Mouse (Mus musculus) ovary, postnatal 14 days (tissue): ENCODE measurements around the gene Prss8.
A peak's percentile ranks its signal among the peaks of the same experiment; 100 is the strongest.

Source experiments
- DNase-seq: peaks from one replicate; pipeline ENCODE4 v3.0.0; 2022; ENCODE audit warnings: low spot score

The Prss8 gene

GRCm38 (mm10) chr7:127895442-127895841 lies 34.5 kb downstream of the Prss8 start, which contains the start of the genes Gm21974 and Vkorc1:
Gene Gm21974, minus strand, starts transcription at chr7:127895454.
Gene Vkorc1, minus strand, starts transcription at chr7:127895617.
- peak; percentile 88 for DNase-seq

GRCm38 (mm10) chr7:127894480-127894879 lies 35.4 kb downstream of the Prss8 start:
- DNase-seq, result no peak

GRCm38 (mm10) chr7:127890798-127891197 lies 39.1 kb downstream of the Prss8 start, which contains the start of gene Prss53:
Gene Prss53, minus strand, starts transcription at chr7:127890970.
- no peak for DNase-seq

GRCm38 (mm10) chr7:127888821-127889220 lies 41.1 kb downstream of the Prss8 start:
- no peak for DNase-seq

GRCm38 (mm10) chr7:127887781-127888180 lies 42.1 kb downstream of the Prss8 start:
- DNase-seq, result no peak

GRCm38 (mm10) chr7:127887191-127887590 lies 42.7 kb downstream of the Prss8 start:
- DNase-seq, result no peak

GRCm38 (mm10) chr7:127886551-127886950 lies 43.4 kb downstream of the Prss8 start:
- no peak for DNase-seq

- DNase-seq, result peak; percentile 38
Observed at GRCm38 (mm10) chr7:127885951-127886350, 44.0 kb downstream of the Prss8 start.

- no peak for DNase-seq
Observed at GRCm38 (mm10) chr7:127880431-127880830, 49.5 kb downstream of the Prss8 start.

- DNase-seq, result no peak
Observed at GRCm38 (mm10) chr7:127879301-127879700, 50.6 kb downstream of the Prss8 start.

GRCm38 (mm10) chr7:127876467-127877348 lies 53.2 kb downstream of the Prss8 start, which contains the start of gene Zfp668:
Gene Zfp668, minus strand, starts transcription at chr7:127876828.
- peak; percentile 86 for DNase-seq

- DNase-seq, result peak; percentile 57
Observed at GRCm38 (mm10) chr7:127876041-127876466, 53.9 kb downstream of the Prss8 start, which contains the start of gene Zfp646. Gene Zfp646, plus strand, starts transcription at chr7:127876221.
